Mouse (Mus musculus) ovary, postnatal 14 days (tissue): ENCODE measurements at regions not wholly inside any gene's neighbourhood (a gene's known extent, or its start where the extent isn't known, plus 50 kb on each side); places are given as distances from the start of the nearest gene placed in this dataset.
A peak's percentile ranks its signal among the peaks of the same experiment; 100 is the strongest.

ENCODE experiments used
- DNase-seq: peaks from one replicate; pipeline ENCODE4 v3.0.0; 2022; ENCODE audit warnings: low spot score

DNA sequence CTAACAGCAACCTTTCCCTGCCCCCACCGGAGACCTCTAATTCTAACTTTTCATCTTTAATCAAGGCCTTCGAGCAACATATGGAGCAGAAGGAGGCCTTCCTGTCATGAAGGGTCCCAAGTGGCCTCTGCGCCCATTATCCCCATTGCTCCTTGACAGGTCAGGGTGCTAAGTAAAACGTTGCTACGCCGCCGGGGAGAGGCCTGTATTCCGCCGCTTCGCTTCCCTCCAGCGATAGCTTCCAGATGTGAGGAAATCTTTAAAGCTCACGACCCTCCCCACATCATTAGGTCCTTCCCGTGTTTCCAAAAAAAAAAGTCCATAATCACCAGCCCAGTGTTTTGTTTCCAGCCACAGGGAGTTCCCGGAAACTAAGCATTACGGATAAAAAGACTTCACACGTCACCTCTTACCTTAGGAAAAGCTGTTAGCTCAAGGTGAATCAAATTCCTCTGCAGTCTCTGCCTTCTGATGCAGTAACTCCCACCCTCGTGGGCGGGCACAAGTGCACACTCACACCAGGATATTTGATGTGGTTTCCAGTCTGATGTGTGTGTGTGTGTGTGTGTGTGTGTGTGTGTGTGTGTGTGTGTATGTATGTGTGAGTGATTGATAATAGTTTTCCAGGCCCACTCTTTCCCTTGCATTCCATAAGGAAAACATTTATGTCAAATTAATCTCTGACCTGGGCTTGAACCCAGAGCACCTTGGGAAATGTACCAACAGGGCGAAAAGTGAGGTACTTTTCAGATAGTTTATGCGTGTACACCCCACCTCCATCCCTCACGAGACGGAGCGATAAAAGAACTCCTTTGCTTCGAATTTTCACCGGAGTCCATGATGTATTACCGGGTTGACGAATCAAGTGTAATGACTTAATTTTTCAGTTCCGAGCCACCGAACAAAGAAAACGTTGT lies 107.5 kb downstream of the Gm45692 start:
- no peak for DNase-seq

GRCm38 (mm10) chr8:26227529-26227895 lies 108.2 kb downstream of the Gm45692 start:
- no peak for DNase-seq

GRCm38 (mm10) chr8:26229548-26229947 lies 110.2 kb downstream of the Gm45692 start:
- DNase-seq = no peak

DNA sequence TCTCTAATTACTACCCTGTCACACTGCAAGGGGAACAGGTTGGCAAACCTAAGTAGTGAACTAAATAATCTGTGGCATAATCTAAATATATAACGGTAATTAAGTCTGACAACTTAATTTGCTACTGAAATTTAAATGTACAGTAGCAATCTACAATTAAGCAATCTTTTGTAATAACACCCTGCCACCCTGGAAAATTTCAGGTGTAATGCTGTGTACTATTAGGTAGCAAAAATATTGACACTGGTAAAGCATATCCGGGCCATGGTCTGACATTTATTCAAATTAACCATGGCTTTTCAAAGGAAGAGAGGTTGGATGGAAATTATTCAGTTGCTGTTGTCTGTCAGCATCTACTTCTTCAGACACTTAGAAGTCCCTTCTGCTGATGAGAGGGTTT lies 119.7 kb downstream of the Gm45692 start:
- DNase-seq = no peak

GRCm38 (mm10) chr8:26239604-26240003 lies 120.3 kb downstream of the Gm45692 start:
- DNase-seq = no peak

- DNase-seq = no peak
Observed at GRCm38 (mm10) chr8:26243743-26244142, 124.4 kb downstream of the Gm45692 start.

- no peak for DNase-seq
Observed at GRCm38 (mm10) chr8:26244308-26244707, 125.0 kb downstream of the Gm45692 start.

DNA sequence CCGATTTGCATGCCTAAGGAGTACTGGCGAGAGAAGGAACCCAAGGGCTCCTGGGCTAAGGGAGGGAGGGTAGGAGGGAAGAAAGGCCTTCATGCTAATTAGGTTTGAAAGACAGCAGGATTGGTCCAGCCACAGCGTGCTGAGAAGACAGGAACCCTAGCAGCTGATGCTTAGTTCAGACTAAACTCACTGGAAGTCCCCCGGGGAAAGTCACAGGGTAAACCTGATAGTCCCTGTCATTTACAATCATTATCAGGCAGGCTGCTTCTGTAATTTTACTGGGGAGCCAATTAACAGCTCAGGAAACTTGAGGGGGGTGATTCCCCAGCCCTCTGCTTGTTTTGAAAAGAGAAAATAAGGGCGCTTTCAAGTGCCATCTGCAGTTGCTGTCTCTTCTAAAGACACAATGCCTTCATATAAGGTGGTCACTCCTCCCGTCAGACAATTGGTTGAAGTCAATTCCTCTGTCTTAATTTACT lies 135.9 kb downstream of the Gm45692 start:
- DNase-seq = no peak

GRCm38 (mm10) chr8:26260294-26260693 lies 141.0 kb downstream of the Gm45692 start:
- no peak for DNase-seq

DNA sequence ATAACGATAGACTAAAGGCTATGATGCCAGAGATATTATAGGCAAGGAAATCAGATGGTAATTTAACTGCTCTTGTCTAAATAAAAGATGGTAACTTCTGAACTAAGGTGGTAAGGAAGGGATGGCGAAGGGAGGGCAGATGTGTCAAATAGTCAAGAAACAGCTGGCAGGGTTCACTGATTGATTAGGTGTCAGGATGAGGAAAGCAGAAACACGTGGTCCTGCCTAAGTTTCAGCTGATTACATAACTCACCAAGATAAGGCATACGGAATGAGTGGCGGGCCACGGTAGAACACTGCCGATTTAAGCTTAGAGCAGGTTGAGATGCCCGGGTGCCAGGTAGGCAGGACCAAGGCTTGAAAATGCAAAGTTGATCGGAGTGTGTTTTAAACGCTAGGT lies 143.2 kb downstream of the Gm45692 start:
- DNase-seq = no peak

DNA sequence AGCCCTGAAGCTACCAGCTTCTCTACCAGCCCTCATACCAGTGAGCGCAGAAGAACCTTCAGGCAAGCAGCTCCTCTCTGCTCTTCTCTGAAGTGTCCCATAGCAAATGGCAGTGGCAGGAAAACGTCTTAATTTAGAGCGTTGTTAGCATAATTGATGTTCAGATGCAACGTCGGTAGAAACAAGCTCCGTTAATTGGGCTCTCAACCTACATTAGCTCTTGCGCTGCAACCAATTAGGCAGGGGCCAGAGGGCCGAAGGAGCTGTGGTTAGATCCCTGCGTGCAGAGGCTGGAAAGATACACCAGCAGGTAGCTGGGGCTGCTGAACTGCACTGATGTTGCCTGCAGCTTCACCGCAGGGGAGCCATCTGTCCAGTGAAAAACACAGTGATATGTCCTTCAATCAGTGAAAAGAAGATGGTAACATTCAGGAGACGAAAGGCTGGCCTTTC lies 145.6 kb downstream of the Gm45692 start:
- no peak for DNase-seq

- DNase-seq = no peak
Observed at GRCm38 (mm10) chr8:26265366-26265765, 146.0 kb downstream of the Gm45692 start.

DNA sequence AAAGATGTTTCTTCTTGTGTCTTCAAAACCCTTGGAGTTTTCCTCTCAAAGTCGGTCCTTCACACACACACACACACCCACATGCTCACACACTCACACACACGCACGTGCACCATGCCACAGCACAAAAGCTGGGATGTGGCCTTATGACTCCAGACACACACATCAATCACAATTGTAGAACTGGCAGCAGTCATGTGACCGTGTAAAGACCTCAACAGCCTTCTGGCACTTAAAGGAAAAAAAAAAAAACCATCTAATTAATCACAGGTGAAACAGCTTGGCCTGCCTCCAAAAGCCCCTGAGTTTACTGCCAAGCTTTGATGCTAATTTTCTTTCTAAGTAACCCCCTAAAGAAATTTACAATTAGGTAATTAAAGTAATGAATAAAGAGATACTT lies 147.1 kb downstream of the Gm45692 start:
- no peak for DNase-seq

DNA sequence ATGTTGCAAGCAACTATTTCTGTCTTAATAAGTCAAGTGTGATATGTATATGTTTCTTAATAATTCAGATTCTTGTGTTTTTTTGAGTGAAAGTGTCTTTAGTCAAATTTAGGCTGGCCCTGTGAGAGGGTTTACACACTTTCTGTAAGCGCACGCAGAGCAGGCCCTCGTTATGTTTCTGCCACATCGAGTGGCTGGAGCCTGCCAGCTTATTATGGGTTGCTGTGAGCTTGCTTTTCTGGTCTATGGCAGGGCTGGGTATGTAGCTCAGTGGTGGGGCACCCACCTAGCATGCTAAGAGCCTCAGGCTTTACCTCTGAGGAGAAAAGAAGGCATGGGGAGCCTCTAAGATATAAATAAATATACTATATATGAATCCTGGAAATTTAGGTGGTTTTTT lies 148.2 kb downstream of the Gm45692 start:
- no peak for DNase-seq

GRCm38 (mm10) chr8:26268751-26269415 lies 149.5 kb downstream of the Gm45692 start:
- peak; percentile 22 for DNase-seq

DNA sequence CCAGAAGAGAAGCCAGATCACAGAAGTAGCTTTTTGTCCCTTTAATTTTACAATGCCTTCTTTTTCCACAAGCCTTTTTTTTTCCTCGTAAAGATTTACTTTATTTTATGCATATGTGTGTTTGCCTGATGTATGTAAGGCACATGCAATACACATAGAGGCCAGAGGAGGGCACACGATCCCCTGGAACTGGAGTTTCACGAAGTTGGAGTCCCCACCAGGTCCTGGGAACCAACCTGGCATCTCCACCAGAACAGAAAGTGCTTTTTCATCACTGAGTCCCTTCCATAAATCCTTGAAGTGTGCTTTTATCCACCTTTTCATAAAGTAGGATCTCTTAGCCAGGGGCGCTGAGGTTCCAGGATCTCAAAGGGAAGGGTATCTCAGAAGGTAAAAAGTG lies 152.8 kb downstream of the Gm45692 start:
- DNase-seq = no peak

- no peak for DNase-seq
Observed at GRCm38 (mm10) chr8:26272675-26273414, 153.5 kb downstream of the Gm45692 start.

DNA sequence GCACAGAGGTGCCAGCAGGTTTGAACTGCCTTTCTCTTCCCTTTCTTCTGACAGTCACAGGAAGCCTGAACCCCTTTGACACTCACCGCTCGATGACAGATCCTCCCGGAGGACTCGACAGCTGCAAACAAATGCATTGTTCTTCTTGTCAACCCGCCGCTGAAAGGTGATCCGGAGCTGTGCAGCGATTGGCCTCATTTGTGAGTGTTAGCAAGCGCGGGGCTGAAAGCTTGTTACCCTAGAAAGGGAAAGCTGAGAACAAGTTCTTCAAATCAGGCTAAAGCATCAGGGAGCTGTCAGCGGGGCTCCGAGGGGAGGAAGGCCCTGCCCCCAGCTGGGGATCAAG lies 154.1 kb downstream of the Gm45692 start:
- no peak for DNase-seq

DNA sequence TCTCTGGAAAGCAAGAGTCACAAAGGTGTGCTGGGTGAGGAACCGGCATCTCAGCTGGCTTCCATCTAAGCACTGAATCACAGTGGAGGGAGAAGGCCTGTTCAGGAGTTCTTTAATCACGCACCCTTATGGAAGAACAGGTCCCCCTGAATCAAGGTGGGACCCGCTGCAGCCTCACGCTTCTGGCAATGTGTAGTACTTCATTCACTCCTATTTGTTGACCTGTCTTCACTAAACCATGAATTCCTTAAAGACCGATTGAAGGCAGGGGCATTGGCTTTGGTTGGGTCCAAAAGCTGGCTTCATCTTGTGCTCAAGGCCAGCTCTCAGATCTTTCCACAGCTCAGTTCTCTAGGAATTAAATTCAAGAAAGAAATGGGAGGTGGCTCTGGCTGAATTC lies 154.5 kb downstream of the Gm45692 start:
- DNase-seq = no peak

GRCm38 (mm10) chr8:26274481-26274880 lies 155.1 kb downstream of the Gm45692 start:
- DNase-seq = no peak

DNA sequence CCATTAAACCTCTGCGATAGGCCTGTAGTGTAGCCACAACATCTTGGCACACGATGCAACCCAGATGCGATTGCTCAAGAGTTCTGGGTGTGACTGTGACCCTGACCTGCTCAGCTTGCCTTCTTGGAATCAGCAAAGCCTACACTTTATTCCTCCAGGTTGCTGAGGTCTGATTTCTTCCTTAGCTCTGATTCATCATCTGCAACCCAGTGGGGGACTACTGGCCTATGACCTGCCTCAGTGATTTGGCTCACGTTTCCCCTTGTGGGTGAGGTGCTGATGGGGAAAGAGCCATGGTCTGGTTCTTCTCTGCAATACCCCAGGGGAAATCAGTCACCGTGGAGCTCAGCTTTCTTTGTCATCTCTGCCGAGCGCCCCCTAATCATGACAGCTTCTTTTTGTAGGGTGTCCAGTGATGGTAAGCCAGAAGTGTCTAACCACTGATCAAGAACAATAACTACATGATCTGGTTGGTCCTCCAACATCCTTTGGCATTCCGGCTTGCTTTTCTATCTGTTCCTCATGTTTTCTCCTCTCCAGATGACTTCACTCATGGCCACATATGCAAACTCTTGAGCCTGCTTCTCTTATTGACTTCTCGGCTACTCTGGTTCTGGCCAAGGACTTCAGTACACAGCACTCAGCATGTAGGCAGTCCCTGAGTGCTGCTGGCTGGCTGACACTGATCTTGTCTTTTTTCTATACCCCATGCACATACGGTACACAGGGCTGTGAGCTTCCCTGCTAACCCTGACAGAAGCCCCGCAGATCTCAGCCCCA lies 163.0 kb downstream of the Gm45692 start:
- DNase-seq = no peak

DNA sequence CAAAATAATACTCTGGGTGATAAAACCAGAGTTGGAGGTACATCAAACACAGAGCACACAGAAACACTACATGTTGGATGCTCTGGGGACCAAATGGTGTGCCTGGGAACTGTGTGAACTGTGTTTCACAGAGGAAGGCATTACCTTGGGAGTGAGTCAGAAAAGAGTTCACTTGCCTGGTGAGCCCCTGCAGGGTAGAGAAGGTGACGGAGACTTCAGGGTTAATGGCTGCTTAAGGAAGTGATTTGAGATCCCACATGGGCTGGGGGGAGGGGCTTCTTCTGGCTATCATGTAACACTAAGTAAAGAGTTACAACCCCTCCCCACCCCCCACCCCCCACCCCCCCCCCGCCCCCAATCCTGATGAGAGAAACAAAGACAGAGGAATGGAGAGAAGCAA lies 164.6 kb downstream of the Gm45692 start:
- no peak for DNase-seq
